Mouse (Mus musculus) kidney, embryonic 14.5 days (tissue): ENCODE measurements around the gene Wnt1. TPM values are rescaled to one million over a fixed set of nuclear protein-coding genes. Genes with fewer than 3 reads are reported as not detected.

ENCODE experiments used
- ATAC-seq: fragments of 200-750 bp; cut with Nextera tagmentation; 2 replicates; pipeline ENCODE4 v1.8.0; 2017; ENCODE audit warnings: moderate number of reproducible peaks, mild to moderate bottlenecking, moderate TSS enrichment, moderate library complexity; ENCODE audit not compliant: low FRiP score, low TSS enrichment
- H3K27ac ChIP-seq: fragments of 300-500 bp; sonication (generic); 2 replicates; pipeline ENCODE4 v1.5.1; 2014; ENCODE audit warnings: low read depth, mild to moderate bottlenecking, low read length, moderate library complexity, mixed read lengths
- H3K27me3 ChIP-seq: fragments of 300-500 bp; sonication (generic); 2 replicates; pipeline ENCODE4 v1.6.1; 2014; ENCODE audit warnings: mild to moderate bottlenecking, low read length; ENCODE audit not compliant: control insufficient read depth, insufficient read depth
- H3K36me3 ChIP-seq: fragments of 300-500 bp; sonication (generic); 2 replicates; pipeline ENCODE4 v1.6.1; 2014; ENCODE audit warnings: low read length, mixed read lengths; ENCODE audit not compliant: control insufficient read depth, insufficient read depth
- H3K4me1 ChIP-seq: fragments of 300-500 bp; sonication (generic); 2 replicates; pipeline ENCODE4 v1.6.1; 2014; ENCODE audit warnings: low read length, mixed read lengths; ENCODE audit not compliant: control insufficient read depth, insufficient read depth
- H3K4me2 ChIP-seq: fragments of 300-500 bp; sonication (generic); replicated peaks from 2 replicates; pipeline ENCODE4 v1.6.1; 2014; ENCODE audit warnings: low read depth, mild to moderate bottlenecking, low read length
- H3K4me3 ChIP-seq: fragments of 300-500 bp; sonication (generic); 2 replicates; pipeline ENCODE4 v1.5.1; 2014; ENCODE audit warnings: mild to moderate bottlenecking, low read length
- H3K9ac ChIP-seq: fragments of 300-500 bp; sonication (generic); 2 replicates; pipeline ENCODE4 v1.6.1; 2014; ENCODE audit warnings: low read depth, mild to moderate bottlenecking, low read length, moderate library complexity
- H3K9me3 ChIP-seq: fragments of 300-500 bp; sonication (generic); 2 replicates; pipeline ENCODE4 v1.6.1; 2016; ENCODE audit warnings: low read length; ENCODE audit not compliant: control insufficient read depth
- WGBS: fragments of 180-500 bp; shearing (Covaris S2); extraction: QIAGEN DNeasy Blood & Tissue Kit; methylation state at CpG from one replicate; pipeline ENCODE4 v1.1.7; 2014; 5-methylcytosine and 5-hydroxymethylcytosine counted together
- polyA plus RNA-seq: library from polyadenylated mRNA; unstranded; fragments of >200 nt; fragmentation: Nextera tagmentation; extraction: Ambion mirVana; gene quantifications from 2 replicates; pipeline ENCODE4 v1.2.1, GENCODE M21; 2014

The Wnt1 gene
- polyA plus RNA-seq, 1 experiment from 2014 or later = not detected

DNA sequence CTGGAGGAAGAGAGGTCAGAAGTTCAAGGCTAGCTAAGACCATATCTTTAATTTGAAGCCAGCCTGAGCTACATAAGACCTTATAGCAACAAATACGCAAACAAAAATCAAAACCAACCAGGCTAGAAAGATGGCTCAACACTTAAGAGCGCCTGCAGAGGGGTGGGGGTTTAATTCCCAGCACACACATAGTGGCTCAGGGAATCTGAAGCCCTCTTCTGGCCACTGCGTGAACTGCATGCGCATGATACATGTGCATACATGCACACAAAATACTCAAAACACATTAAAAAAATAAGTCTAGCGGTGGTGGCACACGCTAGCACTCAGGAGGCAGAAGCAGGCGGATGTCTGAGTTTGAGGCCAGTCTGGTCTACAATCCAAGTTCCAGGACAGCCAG lies 3.9 kb upstream of the Wnt1 start:
- Histone ChIP-seq H3K4me2 (no peak overlapping the region), H3K9me3 (no peaks in the 10 kb centered on the region), H3K27me3 (peaks cover 44% of the 10 kb centered on the region), H3K9ac (no peak overlapping the region), H3K4me3 (no peak overlapping the region), H3K36me3 (no peaks in the 10 kb centered on the region), H3K27ac (no peak overlapping the region), H3K4me1 (peaks cover 4% of the 10 kb centered on the region; the same call in 1 of the 2 replicates)
- no peak for ATAC-seq
- 30% methylated on average over 7 of the region's 7 CpGs for WGBS

DNA sequence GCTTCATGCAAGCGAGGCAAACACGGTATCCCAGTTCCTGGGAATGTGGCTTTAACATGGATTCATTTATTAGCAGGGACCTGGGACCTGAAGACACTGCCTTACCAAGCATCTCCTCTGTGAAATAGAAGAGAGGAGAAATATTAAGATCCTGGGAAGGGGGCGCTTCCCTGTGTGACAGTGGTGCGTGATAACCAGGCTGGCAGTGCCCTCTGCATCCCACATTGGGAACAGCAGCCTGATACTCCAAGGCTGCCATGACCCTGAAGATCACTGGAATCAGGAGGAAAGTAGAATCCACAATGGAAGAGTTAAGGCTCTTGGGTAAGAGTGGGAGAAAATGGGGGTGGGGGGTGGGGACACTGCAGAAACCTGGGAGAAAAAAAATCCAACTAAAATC lies 1.7 kb upstream of the Wnt1 start:
- Histone ChIP-seq H3K4me3 (no peak overlapping the region), H3K27me3 (peaks cover 52% of the 10 kb centered on the region), H3K4me1 (peaks cover 11% of the 10 kb centered on the region; the same call in 1 of the 2 replicates), H3K27ac (no peak overlapping the region), H3K9me3 (no peaks in the 10 kb centered on the region), H3K4me2 (no peak overlapping the region), H3K36me3 (no peaks in the 10 kb centered on the region), H3K9ac (no peak overlapping the region)
- 27% methylated on average over 4 of the region's 4 CpGs for WGBS
- ATAC-seq = no peak

DNA sequence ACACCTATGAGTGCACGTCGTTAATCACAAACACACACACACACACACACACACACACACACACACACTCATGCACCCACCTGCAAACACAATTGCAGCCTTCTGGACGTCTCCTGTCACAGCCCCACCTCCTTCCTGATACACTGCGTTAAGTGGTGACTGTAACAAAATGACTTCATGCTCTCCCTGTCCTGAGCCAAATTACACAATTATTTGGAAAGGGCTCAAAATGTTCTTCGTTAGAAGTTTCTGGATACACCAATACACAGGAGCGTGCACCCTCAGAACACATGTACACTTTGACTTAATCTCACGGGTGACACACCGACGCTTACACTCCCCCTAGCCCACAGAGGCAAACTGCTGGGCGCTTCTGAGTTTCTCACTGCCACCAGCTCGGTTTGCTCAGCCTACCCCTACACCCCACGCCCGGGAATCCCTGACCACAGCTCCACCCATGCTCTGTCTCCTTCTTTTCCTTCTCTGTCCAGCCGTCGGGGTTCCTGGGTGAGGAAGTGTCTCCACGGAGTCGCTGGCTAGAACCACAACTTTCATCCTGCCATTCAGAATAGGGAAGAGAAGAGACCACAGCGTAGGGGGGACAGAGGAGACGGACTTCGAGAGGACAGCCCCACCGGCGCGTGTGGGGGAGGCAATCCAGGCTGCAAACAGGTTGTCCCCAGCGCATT lies 541 bp upstream of the Wnt1 start:
- WGBS = 13% methylated on average over 24 of the region's 24 CpGs
- Histone ChIP-seq H3K4me1 (peaks cover 14% of the 10 kb centered on the region; the same call in 1 of the 2 replicates), H3K9ac (no peak overlapping the region), H3K4me2 (peak overlapping the region; percentile 22; the same call in 1 of the 2 replicates), H3K27ac (no peak overlapping the region), H3K4me3 (peak overlapping the region; percentile 20), H3K27me3 (peaks cover 64% of the 10 kb centered on the region), H3K36me3 (no peaks in the 10 kb centered on the region), H3K9me3 (no peaks in the 10 kb centered on the region)
- ATAC-seq = no peak

DNA sequence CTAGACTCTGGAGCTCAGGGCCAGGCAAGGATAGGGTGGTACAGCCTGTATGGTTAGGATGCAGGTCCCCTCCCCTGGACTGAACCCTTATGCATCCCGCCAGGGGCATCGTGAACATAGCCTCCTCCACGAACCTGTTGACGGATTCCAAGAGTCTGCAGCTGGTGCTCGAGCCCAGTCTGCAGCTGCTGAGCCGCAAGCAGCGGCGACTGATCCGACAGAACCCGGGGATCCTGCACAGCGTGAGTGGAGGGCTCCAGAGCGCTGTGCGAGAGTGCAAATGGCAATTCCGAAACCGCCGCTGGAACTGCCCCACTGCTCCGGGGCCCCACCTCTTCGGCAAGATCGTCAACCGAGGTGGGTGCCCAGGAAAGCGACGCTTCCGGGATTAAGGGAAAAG lies 1.1 kb downstream of the Wnt1 start:
- no peaks in the 10 kb centered on the region for H3K9me3 ChIP-seq
- H3K36me3 ChIP-seq = no peaks in the 10 kb centered on the region
- H3K4me2 ChIP-seq = no peak overlapping the region; the same call in 1 of the 2 replicates
- under 1% methylated on average over 23 of the region's 23 CpGs for WGBS
- H3K4me1 ChIP-seq = peaks cover 14% of the 10 kb centered on the region; the same call in 1 of the 2 replicates
- no peak overlapping the region for H3K9ac ChIP-seq
- no peak for ATAC-seq
- peaks cover 80% of the 10 kb centered on the region for H3K27me3 ChIP-seq
- H3K4me3 ChIP-seq = peak overlapping the region; percentile 17; the same call in 1 of the 2 replicates
- no peak overlapping the region for H3K27ac ChIP-seq

DNA sequence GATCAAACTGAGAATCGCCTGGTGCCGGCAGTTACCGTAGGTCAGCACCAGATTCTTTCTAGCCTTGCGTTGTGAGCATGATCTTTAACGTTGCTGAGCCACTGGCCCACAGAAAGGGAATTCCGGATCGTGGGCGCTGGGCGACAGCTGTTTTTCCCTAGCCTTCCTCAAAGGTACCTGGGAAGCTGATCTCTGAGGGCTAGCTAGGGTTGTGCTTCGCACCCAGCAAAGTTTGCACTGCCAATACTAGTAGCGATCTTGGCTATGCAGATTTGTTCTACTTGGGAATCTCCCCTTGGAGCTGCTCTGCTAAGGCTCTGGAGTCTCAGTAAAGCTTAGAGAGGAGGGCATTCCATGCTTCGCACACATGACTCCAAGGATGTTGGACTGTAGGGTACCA lies 1.6 kb downstream of the Wnt1 start:
- Histone ChIP-seq H3K36me3 (no peaks in the 10 kb centered on the region), H3K27ac (no peak overlapping the region), H3K9ac (no peak overlapping the region), H3K27me3 (peaks cover 85% of the 10 kb centered on the region), H3K4me3 (peak overlapping the region; percentile 17; the same call in 1 of the 2 replicates), H3K9me3 (no peaks in the 10 kb centered on the region), H3K4me2 (no peak overlapping the region), H3K4me1 (peaks cover 14% of the 10 kb centered on the region; the same call in 1 of the 2 replicates)
- ATAC-seq = no peak
- under 1% methylated on average over 12 of the region's 12 CpGs for WGBS

DNA sequence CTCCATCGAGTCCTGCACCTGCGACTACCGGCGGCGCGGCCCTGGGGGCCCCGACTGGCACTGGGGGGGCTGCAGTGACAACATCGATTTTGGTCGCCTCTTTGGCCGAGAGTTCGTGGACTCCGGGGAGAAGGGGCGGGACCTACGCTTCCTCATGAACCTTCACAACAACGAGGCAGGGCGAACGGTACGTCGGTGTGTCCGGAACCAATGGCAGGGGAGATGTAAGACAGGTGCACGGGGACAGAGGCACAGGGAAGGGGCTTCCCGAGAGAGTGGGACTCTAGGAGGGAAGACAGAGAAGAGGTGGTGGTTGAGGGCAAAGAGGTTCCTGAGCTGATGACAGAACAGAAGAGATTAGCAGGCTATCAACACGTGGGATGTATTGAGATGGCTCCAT lies 2.1 kb downstream of the Wnt1 start:
- Histone ChIP-seq H3K9ac (no peak overlapping the region), H3K4me3 (0 out of 2 replicates have a peak overlapping the region, but pooled peaks have one; percentile 17), H3K9me3 (no peaks in the 10 kb centered on the region), H3K27ac (no peak overlapping the region), H3K27me3 (peaks cover 90% of the 10 kb centered on the region), H3K4me1 (peaks cover 14% of the 10 kb centered on the region; the same call in 1 of the 2 replicates), H3K36me3 (no peaks in the 10 kb centered on the region), H3K4me2 (no peak overlapping the region)
- 2% methylated on average over 23 of the region's 23 CpGs for WGBS
- ATAC-seq = no peak

DNA sequence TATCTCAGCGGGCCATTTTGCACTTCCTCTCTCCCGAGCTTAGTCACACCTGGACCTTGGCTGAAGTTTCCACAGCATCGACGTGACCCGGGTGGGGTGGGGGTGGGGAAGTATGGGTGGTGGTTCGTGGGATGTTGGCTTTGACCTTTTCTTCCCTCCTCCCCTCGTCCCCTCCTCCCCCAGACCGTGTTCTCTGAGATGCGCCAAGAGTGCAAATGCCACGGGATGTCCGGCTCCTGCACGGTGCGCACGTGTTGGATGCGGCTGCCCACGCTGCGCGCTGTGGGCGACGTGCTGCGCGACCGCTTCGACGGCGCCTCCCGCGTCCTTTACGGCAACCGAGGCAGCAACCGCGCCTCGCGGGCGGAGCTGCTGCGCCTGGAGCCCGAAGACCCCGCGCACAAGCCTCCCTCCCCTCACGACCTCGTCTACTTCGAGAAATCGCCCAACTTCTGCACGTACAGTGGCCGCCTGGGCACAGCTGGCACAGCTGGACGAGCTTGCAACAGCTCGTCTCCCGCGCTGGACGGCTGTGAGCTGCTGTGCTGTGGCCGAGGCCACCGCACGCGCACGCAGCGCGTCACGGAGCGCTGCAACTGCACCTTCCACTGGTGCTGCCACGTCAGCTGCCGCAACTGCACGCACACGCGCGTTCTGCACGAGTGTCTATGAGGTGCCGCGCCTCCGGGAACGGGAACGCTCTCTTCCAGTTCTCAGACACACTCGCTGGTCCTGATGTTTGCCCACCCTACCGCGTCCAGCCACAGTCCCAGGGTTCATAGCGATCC lies 2.8 kb downstream of the Wnt1 start:
- peaks cover 14% of the 10 kb centered on the region; the same call in 1 of the 2 replicates for H3K4me1 ChIP-seq
- 2% methylated on average over 74 of the region's 75 CpGs for WGBS
- peaks cover 97% of the 10 kb centered on the region for H3K27me3 ChIP-seq
- H3K4me3 ChIP-seq = peak overlapping the region; percentile 21
- H3K27ac ChIP-seq = no peak overlapping the region
- no peaks in the 10 kb centered on the region for H3K36me3 ChIP-seq
- no peak for ATAC-seq
- H3K9ac ChIP-seq = no peak overlapping the region
- H3K4me2 ChIP-seq = peak overlapping the region; percentile 31
- H3K9me3 ChIP-seq = no peaks in the 10 kb centered on the region

DNA sequence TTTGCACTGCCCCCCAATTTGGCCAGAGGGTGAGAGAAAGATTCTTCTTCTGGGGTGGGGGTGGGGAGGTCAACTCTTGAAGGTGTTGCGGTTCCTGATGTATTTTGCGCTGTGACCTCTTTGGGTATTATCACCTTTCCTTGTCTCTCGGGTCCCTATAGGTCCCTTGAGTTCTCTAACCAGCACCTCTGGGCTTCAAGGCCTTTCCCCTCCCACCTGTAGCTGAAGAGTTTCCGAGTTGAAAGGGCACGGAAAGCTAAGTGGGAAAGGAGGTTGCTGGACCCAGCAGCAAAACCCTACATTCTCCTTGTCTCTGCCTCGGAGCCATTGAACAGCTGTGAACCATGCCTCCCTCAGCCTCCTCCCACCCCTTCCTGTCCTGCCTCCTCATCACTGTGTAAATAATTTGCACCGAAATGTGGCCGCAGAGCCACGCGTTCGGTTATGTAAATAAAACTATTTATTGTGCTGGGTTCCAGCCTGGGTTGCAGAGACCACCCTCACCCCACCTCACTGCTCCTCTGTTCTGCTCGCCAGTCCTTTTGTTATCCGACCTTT lies 3.6 kb downstream of the Wnt1 start:
- Histone ChIP-seq H3K27ac (no peak overlapping the region), H3K4me3 (peak overlapping the region; percentile 21), H3K36me3 (no peaks in the 10 kb centered on the region), H3K27me3 (peaks cover 99% of the 10 kb centered on the region), H3K4me1 (peaks cover 19% of the 10 kb centered on the region; the same call in 1 of the 2 replicates), H3K9me3 (no peaks in the 10 kb centered on the region), H3K9ac (no peak overlapping the region), H3K4me2 (no peak overlapping the region)
- no peak for ATAC-seq
- WGBS = 2% methylated on average over 13 of the region's 13 CpGs
